Mouse (Mus musculus): Measurements from ENCODE around the gene Sectm1b.

DNA sequence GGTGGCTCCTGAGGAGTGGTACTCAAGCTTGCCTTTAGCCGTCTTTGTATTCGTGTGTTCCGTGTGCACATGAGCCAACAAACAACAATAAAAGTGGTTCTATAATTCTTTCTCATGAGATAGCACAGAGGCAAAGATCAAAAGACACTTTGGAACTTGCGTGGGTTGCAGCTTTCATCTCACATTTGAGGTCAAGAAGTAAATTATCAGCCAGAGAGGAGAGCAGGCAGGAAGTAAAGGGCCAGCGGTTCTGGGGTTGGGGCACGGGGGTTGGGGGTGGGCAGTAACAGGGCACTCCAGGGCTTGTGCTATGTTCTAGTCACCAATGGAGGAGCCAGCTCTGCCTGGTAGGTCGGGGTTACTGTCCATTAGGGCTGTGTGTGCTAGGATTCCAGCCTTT lies 37.3 kb upstream of the Sectm1b start:
- TF ChIP-seq CTCF (IDR thresholded peaks at IDR 0.05): no peak
- TF ChIP-seq POLR2A (IDR thresholded peaks at IDR 0.05; ENCODE audit: insufficient read depth, low read depth, low read length): no peak

Measured in heart, adult 2 months (tissue).